Mouse (Mus musculus) frontal cortex, adult (tissue): ENCODE results near the gene 4933427D14Rik.
"Not testable (repeated sequence)": the region's sequence is repeated elsewhere in the genome, so short reads cannot be mapped to it uniquely, and the experiment has no call there.

ENCODE experiments used
- ATAC-seq: cut with Nextera tagmentation; 2 replicates; pipeline ENCODE4 v1.9.2; 2017; ENCODE audit warnings: mild to moderate bottlenecking, moderate library complexity, mixed read lengths; ENCODE audit not compliant: low TSS enrichment

Gene 4933427D14Rik

DNA sequence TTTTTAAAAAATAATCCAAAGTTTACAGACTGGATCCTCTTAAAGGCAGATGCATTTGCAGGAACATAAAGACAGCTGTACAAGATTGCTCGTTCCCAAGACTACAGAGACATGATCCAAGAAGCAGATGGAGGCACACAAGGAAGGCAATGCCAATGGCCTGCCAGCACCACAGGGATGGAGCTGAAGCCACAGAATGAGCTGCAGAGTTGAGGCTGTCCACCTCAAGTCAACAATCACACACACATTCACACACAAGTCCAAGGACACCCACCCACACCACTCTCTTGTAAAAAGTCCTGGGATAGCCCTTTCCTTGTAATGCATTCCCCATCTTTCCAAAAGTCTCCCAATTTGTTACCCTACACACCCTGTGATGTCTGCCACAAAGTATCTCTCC lies 3.8 kb downstream of the 4933427D14Rik start:
- ATAC-seq, result no peak

DNA sequence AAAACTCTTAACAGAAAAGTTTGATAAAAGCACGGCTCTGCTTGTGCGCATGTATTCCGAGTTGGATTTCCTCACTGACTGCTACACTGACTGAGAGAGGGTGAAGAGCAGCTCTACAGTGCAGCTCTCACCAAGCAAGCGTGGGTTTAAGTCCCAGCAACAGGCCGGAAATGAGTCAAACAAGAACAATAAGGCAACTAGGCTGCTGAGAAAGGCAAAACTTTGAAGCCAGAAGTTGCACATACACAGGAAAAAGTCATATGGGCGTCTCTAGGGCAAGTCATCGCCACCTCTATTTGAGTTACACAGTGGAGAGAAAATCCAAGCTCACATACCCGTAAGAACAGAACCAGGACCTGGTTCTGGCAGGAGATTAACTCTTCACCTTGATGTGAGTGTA lies 10.8 kb downstream of the 4933427D14Rik start:
- ATAC-seq, result no peak

DNA sequence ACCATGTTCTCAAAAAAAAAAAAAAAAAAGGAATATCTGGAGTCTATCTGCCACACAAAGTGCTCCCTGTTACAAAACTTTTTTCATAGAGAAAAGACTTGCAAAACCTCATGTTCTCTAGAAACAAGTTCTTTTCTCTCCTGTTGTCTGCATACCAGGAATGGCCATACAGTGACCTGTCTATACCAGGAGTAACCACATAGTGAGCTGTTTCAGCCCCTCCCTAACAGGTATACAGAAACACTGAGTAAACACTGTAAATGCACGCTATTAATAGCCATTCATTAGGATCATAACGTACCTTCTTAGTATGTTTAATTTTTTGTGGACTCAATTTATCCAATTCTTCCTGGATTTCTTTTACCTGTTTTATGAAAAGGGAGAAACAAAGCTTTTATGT lies 13.0 kb downstream of the 4933427D14Rik start:
- ATAC-seq, result no peak

DNA sequence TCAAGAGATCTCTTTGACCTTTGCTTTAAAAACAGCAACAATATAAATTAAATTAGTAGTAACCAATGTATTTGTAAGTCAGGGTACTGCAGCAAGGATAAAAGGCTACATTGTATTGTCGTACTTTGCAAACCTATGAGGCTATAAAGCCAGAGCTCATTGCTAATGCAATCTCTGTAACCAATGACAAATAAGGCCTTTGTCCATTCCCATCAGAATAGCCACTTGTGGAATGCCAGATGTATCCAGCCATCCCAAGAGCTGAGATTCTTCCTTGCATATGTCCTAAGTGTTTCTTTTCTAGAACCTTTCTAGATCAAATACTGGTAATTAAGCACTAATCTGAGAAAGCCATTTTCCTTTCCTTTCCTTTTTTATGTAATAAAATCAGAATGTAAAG lies 16.4 kb downstream of the 4933427D14Rik start:
- ATAC-seq, result no peak

DNA sequence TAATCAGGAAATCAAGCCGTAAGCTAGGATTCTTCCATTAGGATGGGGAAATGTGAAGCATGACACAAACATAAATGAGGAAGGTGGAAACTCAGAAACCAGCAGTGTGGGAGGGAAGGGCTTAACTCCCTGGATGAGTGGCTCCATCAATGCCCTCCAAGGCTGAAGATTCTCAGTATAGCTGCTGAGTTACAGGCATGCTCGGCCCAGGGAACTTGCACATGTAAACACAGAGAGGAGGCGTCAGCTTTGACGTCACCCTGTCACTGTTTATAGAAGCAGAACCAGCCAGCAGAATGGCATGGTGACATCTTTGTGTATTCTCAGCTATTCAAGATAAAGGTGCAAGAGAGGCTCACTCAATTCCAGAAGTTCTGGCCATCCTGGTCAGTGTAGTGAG lies 23.0 kb downstream of the 4933427D14Rik start:
- peak; percentile 50; the same call in 1 of the 2 replicates for ATAC-seq

DNA sequence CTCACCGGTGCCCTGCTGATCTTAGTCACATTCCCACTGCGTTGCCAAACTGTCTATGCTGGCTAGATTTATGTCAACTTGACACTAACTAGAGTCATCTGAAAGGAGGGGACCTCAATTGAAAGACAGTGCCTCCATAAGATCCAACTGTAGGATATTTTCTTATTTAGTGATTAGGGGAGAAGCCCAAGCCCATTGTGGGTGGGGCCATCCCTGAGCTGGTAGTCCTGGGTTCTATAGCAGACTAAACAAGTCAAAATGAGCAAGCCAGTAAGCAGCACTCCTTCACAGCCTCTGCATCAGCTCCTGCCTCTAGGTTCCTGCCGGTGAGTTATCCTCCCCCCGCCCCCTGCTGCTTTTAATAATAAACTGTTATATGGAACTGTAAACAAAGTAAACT lies 26.1 kb downstream of the 4933427D14Rik start:
- ATAC-seq, result no peak

DNA sequence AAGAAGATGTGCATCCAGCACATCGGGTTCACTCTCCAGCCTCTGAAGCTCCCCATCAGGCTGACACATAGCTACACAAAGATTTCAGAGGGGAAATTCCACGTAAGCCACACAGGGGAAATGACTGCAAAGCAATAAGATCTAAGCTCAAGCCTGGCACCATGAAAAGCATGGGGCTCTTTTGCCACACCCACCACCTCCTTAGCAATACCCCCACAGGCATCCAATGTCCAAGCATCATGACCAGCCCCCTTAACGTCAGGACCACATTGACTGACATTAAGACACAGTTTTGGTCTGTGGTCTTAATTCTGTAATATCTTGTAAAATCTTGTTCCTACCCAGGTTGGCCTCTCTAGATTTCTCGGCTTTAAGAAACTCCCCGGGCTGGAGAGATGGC lies 26.7 kb downstream of the 4933427D14Rik start:
- ATAC-seq, result no peak

DNA sequence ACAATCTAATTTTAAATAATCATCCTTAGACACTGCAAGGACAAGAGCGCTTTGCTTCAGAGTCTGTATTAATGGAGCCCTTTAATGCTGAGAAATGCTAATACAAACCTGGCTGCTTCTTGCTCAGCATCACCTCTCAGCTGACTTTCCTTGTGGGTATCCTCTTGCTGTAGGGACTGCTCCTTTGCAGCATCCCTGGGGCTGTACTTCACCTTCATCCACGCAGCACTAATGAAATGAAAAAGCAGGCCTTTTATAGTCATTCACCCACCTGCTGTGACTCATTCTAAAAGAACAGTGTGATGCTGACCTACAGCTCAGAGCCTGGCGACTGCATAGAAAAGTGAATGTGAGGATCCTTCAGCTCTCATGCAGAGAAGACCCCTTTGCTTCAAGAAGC lies 30.7 kb downstream of the 4933427D14Rik start:
- ATAC-seq, result peak; percentile 27; the same call in 1 of the 2 replicates

DNA sequence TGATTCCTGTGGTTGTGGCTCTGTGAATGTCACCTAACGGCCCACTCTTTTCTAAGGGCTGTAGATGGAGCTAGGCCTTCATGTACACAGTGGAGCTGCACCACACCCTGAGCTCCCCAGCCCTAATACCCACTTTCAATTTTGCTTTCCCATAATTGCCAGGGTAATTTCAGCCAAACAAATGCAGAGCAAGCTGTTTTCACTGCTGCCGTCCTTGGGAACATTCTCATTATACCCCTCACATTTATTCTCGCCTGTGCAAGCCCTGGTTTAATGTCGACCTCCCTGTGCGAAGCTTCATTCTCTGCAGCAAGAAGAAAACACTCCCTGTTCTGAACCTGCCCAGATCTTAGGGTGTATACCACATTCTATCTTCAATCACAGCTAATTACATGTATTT lies 31.3 kb downstream of the 4933427D14Rik start:
- ATAC-seq, result no peak

DNA sequence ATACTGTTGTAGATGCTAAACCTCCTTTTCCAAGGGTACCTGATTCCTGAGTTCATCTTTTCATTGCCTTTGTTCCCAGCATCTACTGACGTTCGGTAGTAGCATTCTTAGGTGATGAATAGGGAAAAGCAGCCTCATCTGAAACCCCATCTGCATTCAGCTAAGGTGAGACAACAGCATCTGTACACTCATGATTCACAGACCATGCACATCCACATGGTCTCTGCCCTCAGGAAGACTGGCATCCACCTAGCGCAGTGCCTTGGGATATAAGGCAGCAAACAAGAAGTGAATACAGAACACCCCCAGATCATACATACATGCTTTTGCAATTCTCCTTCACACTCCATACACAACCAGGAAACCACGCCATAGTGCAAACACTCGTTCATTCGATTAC lies 32.5 kb downstream of the 4933427D14Rik start:
- no peak for ATAC-seq

DNA sequence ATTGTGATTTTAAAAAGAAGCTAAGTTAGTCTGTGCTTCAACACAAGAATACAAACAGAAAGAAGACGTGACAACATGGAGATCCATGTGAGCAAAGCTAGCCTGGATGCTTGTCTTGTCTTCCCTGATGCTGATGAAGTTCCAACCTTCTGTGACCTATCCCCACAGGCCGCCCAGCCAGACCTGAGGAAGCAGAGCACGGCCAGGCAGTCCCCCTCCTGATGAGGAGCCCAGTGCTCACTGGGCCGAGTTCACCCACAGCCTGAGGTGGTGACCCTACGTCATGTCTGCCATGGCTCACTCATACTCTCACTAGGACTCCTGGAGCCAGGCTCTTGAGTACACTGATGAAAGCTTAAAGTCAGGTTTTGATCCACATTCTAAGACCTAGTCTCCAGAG lies 33.8 kb downstream of the 4933427D14Rik start:
- ATAC-seq, result no peak

DNA sequence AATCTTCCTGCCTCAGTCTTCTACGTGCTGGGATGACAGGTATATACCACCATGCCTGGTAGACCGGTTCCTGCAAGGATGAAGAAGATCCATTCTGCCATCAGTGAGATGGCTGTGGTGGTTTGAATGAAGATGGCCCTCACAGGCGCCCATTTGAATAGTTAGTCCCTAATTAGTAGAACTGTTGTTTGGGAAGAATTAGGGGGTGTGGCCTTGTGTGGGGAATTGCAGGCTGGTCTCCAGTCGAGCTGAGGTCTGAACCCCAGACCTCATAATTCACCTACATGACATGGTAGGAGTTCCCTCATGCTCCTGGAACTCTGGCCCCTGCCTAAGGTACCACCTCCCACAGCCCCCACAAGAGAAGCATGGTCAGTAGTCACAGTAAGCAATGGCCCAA lies 35.4 kb downstream of the 4933427D14Rik start:
- ATAC-seq, result not testable (repeated sequence)

DNA sequence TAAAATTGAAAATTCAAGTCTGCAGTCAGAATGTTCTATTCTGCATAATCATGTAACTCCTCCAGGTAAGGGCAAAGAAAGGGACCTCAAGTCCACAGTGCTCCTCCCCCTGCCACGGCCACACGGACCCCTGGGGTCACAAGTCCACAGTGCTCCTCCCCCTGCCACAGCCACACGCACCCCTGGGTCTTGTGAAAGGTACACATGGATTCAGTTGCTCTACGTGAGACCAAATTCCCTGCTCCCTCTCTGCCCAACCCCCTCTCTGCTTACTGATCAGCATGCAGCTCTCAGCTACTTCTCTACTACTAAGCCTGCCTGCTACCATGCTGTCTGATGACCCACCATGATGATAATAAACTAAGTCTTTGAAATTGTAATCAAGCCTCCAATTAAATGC lies 37.4 kb downstream of the 4933427D14Rik start:
- no peak for ATAC-seq

DNA sequence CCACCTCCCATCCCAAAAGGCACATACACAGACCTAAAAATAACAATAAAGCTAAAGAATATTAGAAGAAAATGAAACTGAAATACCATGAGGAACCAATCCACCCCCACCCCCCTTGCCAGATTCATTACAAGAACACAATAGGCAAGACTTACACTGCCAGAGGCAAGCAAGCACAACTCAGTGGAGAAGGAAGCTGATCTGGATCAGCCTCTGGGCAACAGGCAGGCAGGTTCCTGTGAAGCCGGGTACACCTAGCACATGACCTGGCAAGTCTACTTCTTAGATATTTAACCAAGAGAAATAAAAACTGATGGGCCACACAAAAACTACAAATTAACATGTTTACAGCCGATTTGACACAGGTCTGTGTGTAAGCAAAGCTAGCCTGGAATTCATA lies 44.1 kb downstream of the 4933427D14Rik start:
- ATAC-seq, result no peak

DNA sequence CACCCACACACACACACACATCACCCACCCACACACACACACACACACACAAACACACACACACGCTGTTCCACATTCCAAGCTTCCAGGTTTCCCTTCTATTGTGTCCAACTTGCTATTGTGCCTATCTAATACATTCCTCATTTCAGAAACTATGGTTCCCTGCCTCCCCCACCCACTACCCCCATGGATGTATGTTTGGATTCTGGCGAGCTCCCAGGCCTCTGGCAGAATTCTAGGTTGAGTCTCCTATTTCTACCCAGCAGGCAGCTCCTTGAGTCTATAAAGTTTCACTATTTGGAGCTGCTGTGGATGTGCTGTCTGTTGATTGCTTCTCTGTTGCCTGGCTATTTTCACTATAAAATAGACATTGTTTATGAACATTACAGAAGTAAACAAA lies 50.6 kb downstream of the 4933427D14Rik start:
- ATAC-seq, result 0 out of 2 replicates have a peak, but pooled peaks have one; percentile 28

DNA sequence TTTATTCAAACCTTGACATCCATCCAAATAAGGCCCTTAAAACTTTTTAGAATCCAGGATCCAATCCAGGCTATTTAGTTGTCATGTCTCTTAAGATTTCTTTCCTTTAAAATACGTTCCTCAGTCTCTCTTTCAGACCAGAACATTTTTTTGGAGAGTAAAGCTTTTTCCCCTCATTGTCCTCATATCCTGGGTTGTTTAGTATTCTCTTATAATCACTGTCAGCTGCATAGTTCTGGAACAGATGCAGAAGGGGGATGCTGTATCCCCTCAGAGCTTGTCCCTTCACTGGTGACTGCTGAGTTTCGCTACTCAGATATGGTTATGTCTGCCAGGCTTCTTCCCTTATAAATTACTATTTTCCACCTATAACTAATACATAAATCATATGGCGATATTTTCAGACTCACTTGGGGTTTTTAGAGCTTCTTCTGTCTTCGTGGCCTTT lies 51.3 kb downstream of the 4933427D14Rik start:
- ATAC-seq, result no peak

DNA sequence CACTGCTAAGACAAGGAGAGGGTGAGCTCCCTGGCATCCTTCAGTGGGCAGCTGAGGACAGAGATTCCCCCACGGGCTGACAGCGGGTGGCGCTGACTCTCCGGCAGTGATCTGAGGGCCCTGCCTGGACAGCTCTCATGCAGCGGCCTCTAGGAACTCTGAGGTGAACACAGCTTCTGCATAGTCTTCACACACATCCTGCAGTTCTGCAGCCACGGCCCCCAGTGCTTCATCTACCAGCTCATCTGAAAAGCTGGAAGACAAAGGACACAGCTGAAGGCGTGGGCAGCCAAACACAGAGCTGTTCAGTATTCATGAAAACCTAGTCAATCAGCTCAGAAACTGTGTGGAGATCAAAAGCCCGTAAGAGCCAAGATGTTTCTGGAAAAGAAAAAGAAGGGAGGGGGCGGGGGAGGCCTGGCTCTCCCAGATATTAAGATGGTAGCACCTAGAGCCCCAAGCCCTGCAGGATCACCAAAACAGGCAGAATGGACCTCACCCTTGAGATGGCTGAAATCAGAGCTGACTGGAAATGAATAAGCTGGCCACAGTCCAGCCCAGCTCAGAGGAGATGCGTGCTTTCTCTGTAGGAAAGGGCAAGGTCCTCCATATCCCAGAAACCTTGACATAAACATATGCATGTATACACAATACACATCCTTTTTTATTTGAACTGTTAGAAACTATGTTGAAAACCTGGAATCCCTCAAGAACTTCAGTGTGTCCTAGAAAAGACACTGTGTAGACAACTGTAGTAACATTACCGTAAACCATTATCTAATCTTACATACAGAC lies 51.9 kb downstream of the 4933427D14Rik start:
- peak; percentile 73 for ATAC-seq

DNA sequence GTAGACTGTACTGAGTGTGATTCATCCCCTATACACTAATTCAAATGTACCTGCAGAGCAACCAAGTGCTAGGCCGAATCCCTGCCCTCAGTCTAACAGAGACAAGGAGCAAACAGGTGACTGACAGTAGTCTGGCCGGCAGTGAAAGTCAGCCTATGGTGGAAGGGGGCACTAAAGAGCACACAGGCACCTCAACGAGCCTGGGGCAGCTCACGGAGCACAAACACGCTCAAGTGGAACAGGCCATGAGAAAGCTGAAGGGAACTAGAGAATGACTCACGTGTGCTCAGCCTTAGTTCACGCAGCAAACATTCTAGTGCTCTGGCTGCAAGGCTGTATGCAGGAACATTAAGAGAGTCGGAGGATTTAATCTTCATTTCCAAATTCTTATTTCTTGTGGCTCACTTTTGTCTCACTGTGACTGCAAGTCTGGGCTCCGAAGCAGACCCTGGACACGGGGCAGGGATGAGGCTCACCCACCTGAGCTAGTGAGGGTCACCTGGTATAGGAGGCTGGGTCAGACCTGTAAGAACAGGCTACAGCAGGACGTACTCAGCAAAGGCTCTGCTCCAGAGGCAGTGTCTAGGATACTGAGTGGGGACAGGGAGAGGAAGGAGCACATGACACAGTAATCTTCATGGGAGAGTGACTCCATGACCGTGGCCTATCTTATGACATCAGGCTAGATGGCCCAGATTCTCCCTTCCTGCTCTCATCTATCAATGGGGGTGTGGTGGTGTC lies 54.0 kb downstream of the 4933427D14Rik start:
- no peak for ATAC-seq

DNA sequence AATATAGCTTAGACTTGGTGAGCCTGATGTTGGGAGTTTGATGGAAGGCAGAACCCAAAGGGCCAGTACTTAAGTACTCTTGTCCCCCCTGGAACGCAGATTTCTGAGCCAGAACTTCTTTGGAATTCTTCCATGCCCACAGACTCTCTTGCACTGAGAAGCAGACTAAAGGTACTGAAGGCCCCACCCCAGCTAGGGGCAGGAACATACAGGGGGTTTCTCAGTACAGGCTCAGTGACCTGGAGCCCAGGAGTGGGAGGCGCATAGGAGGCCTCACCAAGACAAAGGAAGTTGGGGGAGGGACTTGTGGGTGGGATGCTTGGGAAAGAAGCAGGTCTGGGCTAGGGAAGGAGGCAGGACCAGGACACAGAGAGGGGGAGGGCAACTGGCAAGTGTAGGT lies 56.1 kb downstream of the 4933427D14Rik start:
- no peak for ATAC-seq

DNA sequence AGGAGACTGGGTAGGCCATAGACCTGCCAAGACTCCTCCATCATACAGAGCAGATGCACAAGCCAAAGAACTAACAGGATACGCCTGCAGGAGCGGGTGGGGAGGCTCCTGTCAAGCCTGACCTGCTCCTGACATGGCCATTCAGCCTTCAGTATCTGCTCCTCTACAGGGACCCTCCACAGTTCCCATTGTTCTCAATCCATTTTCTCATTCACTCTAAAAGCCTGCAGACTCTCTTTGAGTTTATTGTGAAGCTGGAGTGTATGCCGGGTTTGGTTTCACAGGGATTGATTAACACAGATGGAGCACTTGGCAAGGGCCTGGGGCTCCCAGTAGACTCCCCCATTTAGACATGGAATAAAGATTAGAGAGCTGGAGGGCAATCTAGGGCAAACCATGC lies 59.3 kb downstream of the 4933427D14Rik start:
- ATAC-seq, result no peak

DNA sequence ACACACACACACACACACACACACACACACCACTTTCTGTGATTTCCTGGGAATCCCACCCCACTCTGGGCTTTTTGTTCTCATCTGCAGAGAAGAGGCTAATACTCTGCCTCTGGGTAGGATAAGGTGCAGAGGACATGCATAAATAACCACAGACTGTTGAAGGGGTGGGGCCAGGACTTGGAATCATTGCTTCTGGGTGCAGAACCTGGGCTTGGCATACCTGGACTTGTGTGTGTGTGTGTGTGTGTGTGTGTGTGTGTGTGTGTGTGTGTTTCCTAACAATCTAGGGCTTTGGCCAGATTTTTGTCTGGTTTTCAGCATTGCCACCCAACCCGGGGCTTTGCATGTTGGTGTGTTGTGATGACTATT lies 61.4 kb downstream of the 4933427D14Rik start:
- ATAC-seq, result no peak

DNA sequence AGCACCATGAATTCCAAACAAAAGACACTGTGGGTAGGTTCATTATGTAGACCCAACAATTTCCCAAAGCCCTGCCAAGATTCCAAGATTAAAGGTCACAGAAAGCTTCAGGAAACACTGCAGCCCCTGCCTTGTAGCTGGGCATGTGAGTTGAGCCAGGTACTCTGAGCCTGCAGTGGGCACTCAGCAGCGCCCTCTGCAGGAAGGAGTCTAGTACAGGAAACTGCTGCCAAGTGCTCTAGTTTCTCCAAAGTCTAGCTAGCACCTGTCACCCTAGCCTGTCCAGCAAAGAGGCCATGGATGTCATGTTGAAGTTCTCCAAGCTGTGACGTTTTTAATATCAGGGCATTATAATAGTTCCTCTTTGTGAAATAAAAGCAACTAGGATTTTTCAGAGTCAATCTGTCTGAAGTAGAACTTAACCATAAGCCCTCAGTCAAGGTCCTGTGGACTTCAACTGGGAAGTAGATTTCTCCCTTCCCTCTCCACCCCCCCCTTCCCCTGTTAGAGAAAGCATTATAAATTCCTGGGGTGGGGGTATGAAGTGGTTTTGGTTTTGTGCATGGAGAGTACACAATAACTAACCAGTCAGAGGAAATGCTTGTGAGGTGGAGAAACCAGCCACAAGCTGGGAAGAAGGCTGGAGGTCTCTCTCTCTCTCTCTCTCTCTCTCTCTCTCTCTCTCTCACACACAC lies 61.9 kb downstream of the 4933427D14Rik start:
- ATAC-seq, result peak; percentile 59; the same call in 1 of the 2 replicates

DNA sequence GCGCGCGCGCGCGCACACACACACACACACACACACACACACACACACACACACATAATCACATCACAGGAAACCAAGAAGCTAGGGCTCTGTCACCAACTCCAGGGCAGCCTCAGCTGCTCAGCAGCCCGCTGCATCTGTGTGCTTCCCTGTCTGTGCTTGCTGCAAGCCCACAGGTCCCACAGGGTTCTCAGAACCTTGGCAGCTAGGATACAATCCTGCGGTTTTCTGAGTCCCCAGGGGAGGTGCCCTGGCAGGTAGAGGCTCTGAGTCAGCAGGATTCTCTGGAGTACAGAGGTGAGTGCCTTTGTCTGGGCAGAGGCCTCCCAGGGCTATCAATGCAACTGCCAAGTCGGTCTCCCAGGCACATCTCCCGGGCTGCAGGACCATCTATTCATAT lies 64.4 kb downstream of the 4933427D14Rik start:
- ATAC-seq, result no peak
